Mouse (Mus musculus) c-Kit-positive CD71-positive TER-119-negative erythroid progenitor cells, embryonic 14.5 days (primary cell): Measurements from ENCODE around the gene Snapc1.

Experiments used
- DNase-seq: peaks from one replicate; pipeline ENCODE4 v3.0.0-alpha.2; 2013; ENCODE audit warnings: low read depth

Snapc1 gene

GRCm38 (mm10) chr12:73996906-73997296, 32.6 kb downstream of the Snapc1 start:
- no peak for DNase-seq

GRCm38 (mm10) chr12:73997297-73998127, 33.2 kb downstream of the Snapc1 start, which contains the start of gene Syt16:
TSS of gene Syt16 (plus strand) at chr12:73997661.
- no peak for DNase-seq

- no peak for DNase-seq
These were observed 33.8 kb downstream of the Snapc1 start for GRCm38 (mm10) chr12:73998128-73998456.

GRCm38 (mm10) chr12:74002449-74002848, 38.2 kb downstream of the Snapc1 start:
- no peak for DNase-seq

GRCm38 (mm10) chr12:74009448-74009911, 45.2 kb downstream of the Snapc1 start:
- DNase-seq = peak; percentile 32

- peak; percentile 27 for DNase-seq
These were observed 49.5 kb downstream of the Snapc1 start for GRCm38 (mm10) chr12:74013739-74014138.

GRCm38 (mm10) chr12:74014739-74015270, 50.5 kb downstream of the Snapc1 start:
- peak; percentile 17 for DNase-seq

GRCm38 (mm10) chr12:74015491-74015890, 51.2 kb downstream of the Snapc1 start:
- no peak for DNase-seq

GRCm38 (mm10) chr12:74023260-74023659, 59.0 kb downstream of the Snapc1 start:
- DNase-seq = no peak

GRCm38 (mm10) chr12:74024912-74025311, 60.6 kb downstream of the Snapc1 start:
- no peak for DNase-seq
